Mouse (Mus musculus) gastrocnemius, adult 8-10 months (tissue): ENCODE data around the gene Cacna1e. TPM values are rescaled to one million over a fixed set of nuclear protein-coding genes. Genes with fewer than 3 reads are reported as not detected.

Source experiments
- DNase-seq, 2 experiments: peaks; one replicate each; pipeline ENCODE4 v3.0.0; 2022; ENCODE audit warnings: low spot score in 2 of 2
- total RNA-seq, 4 experiments: library from RNA; stranded (reverse); gene quantifications; 2 replicates each; pipeline ENCODE4 v1.2.4; 2022

The Cacna1e gene
- total RNA-seq, 4 experiments from 2014 or later: 0.02 to 0.16 (median 0.07) TPM; not detected in 1

GRCm38 (mm10) chr1:154528803-154529202 is 355.5 kb downstream of the Cacna1e start:
- no peak for DNase-seq

DNA sequence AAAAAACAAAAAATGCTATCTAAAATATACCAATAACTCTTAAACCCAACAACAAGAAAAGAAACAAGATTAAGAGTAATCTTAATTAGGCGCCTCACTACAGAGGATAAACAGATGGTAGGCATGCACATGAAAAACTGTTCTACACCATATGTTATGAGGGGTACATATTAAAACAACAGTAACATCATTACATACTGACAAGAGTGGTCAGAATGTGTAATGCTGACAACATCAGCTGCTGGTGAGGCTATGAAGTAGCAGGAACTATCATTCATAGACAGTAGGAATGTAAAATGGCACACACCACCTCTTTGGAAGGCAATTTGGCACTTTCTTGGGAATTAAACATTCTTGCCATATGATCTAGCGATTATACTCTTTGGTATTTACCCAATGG is 363.6 kb downstream of the Cacna1e start:
- no peak for DNase-seq

- DNase-seq: no peak
Measured at GRCm38 (mm10) chr1:154515350-154515749, 369.0 kb downstream of the Cacna1e start.

DNA sequence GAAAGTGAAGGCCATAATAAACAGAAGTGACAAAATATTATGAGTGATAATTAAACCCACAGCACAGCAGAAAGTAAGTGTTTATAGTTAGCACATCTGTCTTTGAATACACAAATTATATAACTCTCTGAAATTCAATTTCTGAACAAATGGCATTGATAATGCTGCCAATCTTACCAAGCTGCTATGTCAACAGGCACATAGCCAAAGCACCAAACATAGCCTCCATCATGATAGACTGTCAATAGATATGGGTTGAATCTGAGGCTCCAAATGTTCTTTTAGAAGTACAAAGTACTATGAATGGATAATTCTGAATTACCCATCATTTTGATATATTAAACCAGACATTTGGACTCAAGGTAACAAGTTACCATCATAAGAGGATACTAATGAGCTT is 372.6 kb downstream of the Cacna1e start:
- no peak for DNase-seq

- DNase-seq: no peak
Measured at GRCm38 (mm10) chr1:154504005-154504404, 380.3 kb downstream of the Cacna1e start.

DNA sequence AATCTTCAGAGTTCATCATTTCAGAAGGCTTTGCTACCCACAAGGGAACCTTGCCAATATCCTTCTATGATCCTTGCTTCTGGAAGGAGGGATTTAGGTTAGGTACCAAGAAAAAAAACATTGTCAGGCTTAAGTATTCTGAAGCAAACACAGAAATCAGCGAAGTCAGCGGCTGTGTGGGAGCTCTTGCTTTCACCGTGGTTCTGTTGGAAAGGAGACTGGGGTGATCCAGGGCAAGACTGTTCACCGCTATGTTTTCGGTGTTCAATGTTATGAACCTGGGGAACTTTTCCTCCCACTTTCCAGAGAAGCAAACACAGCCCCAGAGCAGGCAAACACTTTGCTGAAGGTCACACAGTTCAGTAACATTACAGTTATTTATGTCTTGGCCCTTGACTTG is 383.4 kb downstream of the Cacna1e start:
- DNase-seq: no peak

- DNase-seq: no peak
Measured at GRCm38 (mm10) chr1:154500187-154500866, 384.0 kb downstream of the Cacna1e start.

DNA sequence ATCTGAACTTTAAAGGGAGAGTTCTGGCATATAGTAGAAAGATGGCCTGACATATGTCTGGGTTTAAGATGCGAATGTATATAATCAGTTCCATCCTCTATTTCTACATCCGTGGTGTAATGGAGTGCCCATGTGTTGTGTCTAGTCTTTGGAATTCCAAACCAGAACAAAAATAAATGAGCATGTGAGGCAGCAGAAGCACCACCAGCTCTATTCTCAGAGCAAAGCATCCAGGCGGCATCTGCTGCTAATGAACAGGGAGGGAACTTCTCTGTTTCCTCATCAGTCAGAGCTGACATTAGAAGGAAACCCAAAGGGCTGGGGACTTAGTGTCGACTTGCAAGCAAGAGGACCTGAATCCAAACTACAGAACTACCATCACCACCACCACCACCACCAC is 385.5 kb downstream of the Cacna1e start:
- no peak for DNase-seq

- DNase-seq: no peak
Measured at GRCm38 (mm10) chr1:154491071-154491470, 393.2 kb downstream of the Cacna1e start.

GRCm38 (mm10) chr1:154476671-154477070 is 407.6 kb downstream of the Cacna1e start:
- DNase-seq: no peak

DNA sequence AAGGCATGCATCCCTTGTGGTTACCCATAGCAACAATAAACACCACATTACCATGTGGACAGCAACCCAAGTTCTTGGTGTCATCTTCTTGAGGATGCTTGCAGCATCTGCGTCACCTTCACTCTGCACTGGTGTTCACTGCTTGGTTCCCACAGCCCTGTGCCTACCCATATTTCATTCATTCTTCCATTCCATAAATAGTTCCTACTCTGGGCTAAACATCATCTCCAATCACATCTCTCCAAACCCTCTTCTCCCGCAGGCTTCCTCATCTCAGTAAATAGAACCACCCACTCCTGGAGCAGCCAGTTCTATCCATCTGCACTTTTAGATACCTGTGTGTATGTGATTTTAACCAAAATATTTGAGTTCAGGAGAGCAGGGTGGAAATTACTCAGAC is 408.6 kb downstream of the Cacna1e start:
- DNase-seq: no peak

DNA sequence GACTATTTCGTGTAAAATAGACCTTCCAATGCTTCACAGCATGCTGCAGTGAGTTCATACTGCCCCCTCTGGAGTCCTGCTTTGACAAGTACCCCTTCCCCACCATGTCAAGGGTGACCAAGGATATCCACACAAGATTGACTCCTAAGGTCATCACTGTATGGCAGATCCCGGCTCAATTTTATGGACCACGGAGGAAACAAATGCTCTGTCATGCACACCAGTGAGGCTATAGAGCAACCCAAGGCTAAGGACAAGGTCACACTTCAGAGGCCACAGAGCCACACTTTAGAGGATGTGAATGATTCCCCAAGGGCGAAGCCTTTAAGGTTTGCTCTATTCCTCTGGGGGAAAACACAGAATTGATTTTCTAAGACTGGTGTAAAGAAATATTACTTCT is 410.1 kb downstream of the Cacna1e start:
- DNase-seq: no peak

- no peak for DNase-seq
Measured at GRCm38 (mm10) chr1:154467265-154467664, 417.0 kb downstream of the Cacna1e start.

DNA sequence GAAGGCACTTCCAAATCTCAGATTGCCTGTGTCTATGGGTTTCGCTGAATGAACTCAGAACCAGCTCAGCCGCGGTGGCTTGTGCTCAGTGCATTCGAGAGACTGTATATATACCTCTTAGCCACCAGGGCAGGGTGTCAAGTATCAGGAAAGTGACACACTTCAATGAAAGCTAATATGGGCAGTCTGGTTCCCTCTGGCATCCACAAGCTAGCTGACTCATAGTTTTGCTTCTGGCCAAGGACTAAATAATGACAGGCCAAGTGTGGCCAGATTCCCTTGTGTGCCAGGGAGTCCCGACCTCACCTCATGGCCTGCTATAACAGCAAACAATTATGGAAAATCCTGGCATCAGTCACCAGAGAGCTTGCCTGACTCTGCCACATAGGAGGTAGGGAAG is 422.8 kb downstream of the Cacna1e start:
- peak; percentile 48 to 64 for DNase-seq

DNA sequence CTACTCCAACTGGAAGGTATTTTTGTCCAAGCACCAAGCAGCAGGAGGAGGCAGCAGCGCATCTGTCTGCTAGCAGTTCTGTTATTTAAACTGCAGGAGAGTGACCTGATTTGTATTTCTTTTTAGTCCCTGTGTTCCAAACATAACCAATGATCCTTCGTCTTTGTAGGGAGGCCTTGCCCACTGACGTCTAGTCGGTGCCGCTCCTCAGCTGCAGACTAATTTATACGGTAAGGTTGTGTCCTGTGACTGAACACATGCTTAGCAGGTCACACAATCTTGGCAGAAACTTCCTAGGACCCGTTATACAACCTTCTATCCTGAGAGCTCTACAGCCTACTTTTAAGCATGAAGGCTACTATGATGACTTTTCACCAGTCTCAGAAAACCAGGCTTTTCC is 424.2 kb downstream of the Cacna1e start:
- no peak for DNase-seq

DNA sequence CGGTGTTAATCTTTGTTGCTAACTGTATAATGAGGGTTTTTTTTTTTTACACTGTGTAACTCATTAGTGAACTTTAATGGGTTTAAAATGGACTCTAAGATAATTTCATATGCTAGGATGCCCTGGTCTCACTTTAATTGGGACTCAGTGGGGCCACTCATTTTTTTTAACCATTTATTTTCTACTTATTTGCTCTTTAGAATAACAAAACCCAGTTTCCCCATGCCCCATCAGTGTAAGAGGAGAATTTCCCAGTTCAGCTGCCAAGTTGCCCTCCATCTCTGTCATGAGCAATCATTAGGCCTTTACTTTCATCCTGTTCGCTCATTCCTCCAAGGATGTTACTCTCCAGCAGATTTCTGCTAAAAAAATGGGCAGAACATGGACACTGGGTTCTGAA is 425.7 kb downstream of the Cacna1e start:
- DNase-seq: no peak

DNA sequence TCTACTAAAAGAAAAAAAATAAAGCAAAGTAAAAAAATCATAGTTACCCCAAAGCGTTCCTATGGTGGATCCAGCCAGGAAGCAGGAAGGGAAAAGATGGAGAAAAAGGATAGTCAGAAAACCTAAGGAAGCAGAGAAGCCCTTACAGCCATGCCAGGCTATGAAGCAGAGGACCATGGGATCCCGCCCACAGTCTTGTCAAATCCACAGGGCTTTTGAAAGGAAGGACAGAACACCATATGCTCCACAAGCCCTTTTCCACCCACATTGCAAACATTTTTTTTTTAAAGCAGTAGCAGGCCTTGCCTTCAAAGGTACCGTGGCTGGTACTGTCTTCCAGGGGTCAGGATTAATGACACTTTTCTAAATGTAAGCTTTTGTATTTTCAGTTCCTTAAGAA is 433.5 kb downstream of the Cacna1e start:
- no peak for DNase-seq

GRCm38 (mm10) chr1:154446456-154446855 is 437.8 kb downstream of the Cacna1e start:
- no peak for DNase-seq

DNA sequence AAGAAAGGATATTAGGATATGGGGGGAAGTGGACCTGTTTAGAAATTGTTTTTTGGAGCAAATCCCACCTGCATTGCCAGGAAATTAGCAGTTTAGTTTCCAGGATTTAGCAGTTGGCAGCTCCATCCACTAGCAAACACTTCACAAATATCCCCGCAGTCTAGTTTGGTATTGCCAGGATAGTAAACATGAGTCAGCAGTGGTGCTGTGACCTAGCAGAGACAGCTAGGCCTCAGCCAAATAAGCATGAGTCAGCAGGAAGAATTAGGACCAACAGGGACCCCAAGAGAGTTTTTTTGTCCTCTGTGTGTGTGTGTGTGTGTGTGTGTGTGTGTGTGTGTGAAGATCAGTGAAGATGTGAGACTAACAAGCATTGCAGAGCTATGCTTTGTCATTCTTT is 450.8 kb downstream of the Cacna1e start:
- no peak for DNase-seq

- no peak for DNase-seq
Measured at GRCm38 (mm10) chr1:154433112-154433511, 451.2 kb downstream of the Cacna1e start.

DNA sequence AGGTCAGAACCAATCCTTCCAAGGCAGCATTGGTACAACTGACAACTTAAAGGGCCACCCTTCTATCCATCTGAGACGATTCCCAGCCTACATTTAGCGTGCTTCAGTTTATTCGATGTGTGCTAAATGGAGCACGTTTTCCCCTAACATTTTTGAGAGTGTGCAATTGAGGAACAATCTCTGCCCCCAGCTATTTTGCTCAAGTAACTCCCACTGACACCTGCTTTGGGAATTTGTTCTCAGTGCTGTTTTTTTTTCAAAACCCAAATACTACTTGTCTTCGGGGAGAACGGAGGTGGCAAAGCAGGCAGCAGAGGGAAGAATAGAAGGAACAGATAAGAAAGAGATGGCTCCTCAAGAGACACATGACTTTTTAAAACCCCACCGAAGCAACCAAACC is 456.0 kb downstream of the Cacna1e start:
- no peak for DNase-seq

GRCm38 (mm10) chr1:154418278-154418677 is 466.0 kb downstream of the Cacna1e start:
- no peak for DNase-seq

- no peak for DNase-seq
Measured at GRCm38 (mm10) chr1:154416384-154417155, 467.7 kb downstream of the Cacna1e start.
